Mouse (Mus musculus) cerebellum, adult 2 months (tissue): ENCODE data around the gene Spag7.

ENCODE experiments used
- CTCF ChIP-seq: fragments of 200-500 bp; IDR thresholded peaks from 2 replicates; pipeline ENCODE4 v1.5.1; 2011; ENCODE audit warnings: low read depth, mild to moderate bottlenecking, control low read depth, low read length, moderate library complexity, borderline replicate concordance; ENCODE audit not compliant: insufficient read depth
- POLR2A ChIP-seq: fragments of 200-500 bp; IDR thresholded peaks from 2 replicates; pipeline ENCODE4 v1.6.1; 2011; ENCODE audit warnings: low read length, control low read depth, borderline replicate concordance; ENCODE audit not compliant: insufficient read depth

DNA sequence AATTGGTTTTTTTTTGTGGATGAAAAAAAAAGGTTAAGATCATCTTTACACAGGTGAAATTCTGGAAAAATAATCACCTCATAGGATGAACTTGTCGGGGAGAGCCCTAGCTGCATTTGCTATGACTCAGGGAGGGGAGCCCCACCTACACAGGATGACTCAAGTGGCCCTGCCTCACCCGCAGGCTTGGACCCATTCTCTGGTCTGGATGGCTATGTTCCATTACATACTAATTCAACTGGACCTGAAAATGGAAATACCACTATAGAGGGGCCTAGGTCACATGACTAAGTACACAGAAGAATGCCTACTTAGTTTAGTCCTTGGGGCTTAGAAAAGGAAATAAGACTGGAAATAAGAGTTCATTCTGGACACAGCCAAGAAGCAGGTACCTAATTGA is 17.8 kb downstream of the Spag7 start:
- TF ChIP-seq CTCF (no peak), POLR2A (no peak)
